Mouse (Mus musculus) ES-Bruce4 (cell line): ENCODE measurements at regions not wholly inside any gene's neighbourhood (a gene's known extent, or its start where the extent isn't known, plus 50 kb on each side); places are given as distances from the start of the nearest gene placed in this dataset.
A peak's percentile ranks its signal among the peaks of the same experiment; 100 is the strongest.

Experiments
- H3K27ac ChIP-seq: 2 replicates; pipeline ENCODE4 v1.5.1; 2012; ENCODE audit warnings: low read length, inconsistent platforms; ENCODE audit not compliant: insufficient read depth
- H3K27me3 ChIP-seq: 2 replicates; pipeline ENCODE4 v1.6.1; 2012; ENCODE audit warnings: mild to moderate bottlenecking, low read length, inconsistent platforms; ENCODE audit not compliant: control insufficient read depth, poor library complexity, insufficient read depth, severe bottlenecking
- H3K36me3 ChIP-seq: 2 replicates; pipeline ENCODE4 v1.6.1; 2012; ENCODE audit warnings: inconsistent platforms, mild to moderate bottlenecking, low read length, moderate library complexity; ENCODE audit not compliant: control insufficient read depth, poor library complexity, insufficient read depth, severe bottlenecking
- H3K4me1 ChIP-seq: one replicate; pipeline ENCODE4 v1.8.1; 2011; ENCODE audit warnings: low read length; ENCODE audit not compliant: control insufficient read depth, insufficient read depth
- H3K4me3 ChIP-seq: 2 replicates; pipeline ENCODE4 v1.5.1; 2011; ENCODE audit warnings: low read depth, mild to moderate bottlenecking, low read length
- H3K9ac ChIP-seq: 2 replicates; pipeline ENCODE4 v1.6.1; 2012; ENCODE audit warnings: low read depth, mild to moderate bottlenecking, inconsistent platforms; ENCODE audit not compliant: poor library complexity, severe bottlenecking
- H3K9me3 ChIP-seq: replicated peaks from 2 replicates; pipeline ENCODE4 v1.6.1; 2012; ENCODE audit warnings: mild to moderate bottlenecking, low read length, inconsistent platforms; ENCODE audit not compliant: control insufficient read depth, poor library complexity, insufficient read depth, severe bottlenecking
- CTCF ChIP-seq: IDR thresholded peaks from one replicate; pipeline ENCODE4 v1.8.1; 2011; ENCODE audit warnings: low read depth, low read length
- EP300 ChIP-seq: IDR thresholded peaks from 2 replicates; pipeline ENCODE4 v1.6.1; 2011; ENCODE audit warnings: low read depth, low read length; ENCODE audit not compliant: insufficient read depth
- POLR2A ChIP-seq: IDR thresholded peaks from one replicate; pipeline ENCODE4 v1.8.1; 2011; ENCODE audit warnings: low read length; ENCODE audit not compliant: insufficient read depth

DNA sequence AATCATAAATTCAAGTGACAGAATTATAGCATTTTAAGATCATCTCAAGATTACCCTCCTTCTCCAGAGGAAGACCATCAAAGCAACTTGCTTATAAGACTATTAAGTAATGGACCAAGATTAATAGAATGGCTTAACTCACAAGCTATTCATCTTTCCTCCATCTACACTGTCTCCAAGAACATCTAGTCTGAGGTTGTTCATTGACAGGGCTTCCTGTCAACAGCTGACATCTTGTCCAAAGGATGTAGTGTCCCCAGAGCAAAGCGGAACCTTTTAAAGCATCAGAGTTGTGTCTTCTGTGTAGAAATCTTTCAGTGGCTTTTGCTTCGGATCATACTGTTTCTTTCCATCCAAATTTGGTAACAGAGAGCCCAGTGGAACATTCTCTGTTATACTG, 362.2 kb downstream of the Arl4a start:
- no peak for TF ChIP-seq POLR2A
- no peak for TF ChIP-seq CTCF
- TF ChIP-seq EP300: no peak
- Histone ChIP-seq H3K9me3 (no peaks in the 10 kb centered on the region), H3K27ac (no peak overlapping the region), H3K36me3 (no peaks in the 10 kb centered on the region), H3K4me1 (no peaks in the 10 kb centered on the region), H3K4me3 (no peak overlapping the region), H3K9ac (no peak overlapping the region), H3K27me3 (no peaks in the 10 kb centered on the region)

DNA sequence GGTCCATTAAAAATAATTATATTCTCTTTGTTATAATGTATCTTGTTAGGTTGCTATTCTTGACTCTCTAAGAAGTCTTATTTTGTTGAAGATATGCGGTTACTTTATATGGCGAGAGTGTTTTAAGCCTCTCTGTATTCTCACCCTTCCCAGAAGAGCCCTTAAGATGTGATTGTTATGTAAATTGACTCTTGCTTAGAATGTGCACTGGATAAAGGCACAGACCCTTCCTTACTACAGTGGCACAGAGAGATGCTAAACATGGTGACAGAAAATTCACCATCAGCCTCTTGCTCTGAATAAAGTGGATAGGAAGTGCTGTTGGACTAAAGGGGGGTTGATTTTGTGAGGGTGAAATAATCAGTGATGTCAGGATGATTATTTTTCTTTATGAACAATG, 370.1 kb downstream of the Arl4a start:
- Histone ChIP-seq H3K27ac (no peak overlapping the region), H3K9me3 (no peaks in the 10 kb centered on the region), H3K4me1 (peaks cover 3% of the 10 kb centered on the region), H3K4me3 (no peak overlapping the region), H3K27me3 (no peaks in the 10 kb centered on the region), H3K9ac (no peak overlapping the region), H3K36me3 (no peaks in the 10 kb centered on the region)
- TF ChIP-seq POLR2A (no peak), EP300 (no peak), CTCF (no peak)

DNA sequence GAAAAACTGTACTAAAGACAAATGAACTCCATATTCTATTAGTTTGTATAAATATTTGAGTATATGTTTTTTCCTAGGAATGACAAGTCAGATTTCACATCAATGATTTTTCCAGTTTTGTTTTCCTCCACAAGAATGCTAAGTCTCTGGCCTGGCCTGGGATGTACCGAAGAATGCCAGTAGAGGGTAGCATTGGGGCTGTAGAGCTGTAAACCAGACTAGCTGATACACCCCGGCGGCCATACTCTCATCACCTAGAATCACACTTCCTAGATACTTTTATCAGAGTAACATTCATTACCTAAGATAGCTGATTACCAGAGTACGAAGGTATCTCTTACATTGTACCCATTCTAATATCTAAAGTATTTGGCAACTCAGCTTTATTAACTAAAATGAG, 372.4 kb downstream of the Arl4a start:
- Histone ChIP-seq H3K4me3 (no peak overlapping the region), H3K36me3 (no peaks in the 10 kb centered on the region), H3K9ac (no peak overlapping the region), H3K27ac (no peak overlapping the region), H3K27me3 (no peaks in the 10 kb centered on the region), H3K4me1 (peaks cover 3% of the 10 kb centered on the region), H3K9me3 (no peaks in the 10 kb centered on the region)
- TF ChIP-seq EP300 (no peak), CTCF (peak; percentile 56)

DNA sequence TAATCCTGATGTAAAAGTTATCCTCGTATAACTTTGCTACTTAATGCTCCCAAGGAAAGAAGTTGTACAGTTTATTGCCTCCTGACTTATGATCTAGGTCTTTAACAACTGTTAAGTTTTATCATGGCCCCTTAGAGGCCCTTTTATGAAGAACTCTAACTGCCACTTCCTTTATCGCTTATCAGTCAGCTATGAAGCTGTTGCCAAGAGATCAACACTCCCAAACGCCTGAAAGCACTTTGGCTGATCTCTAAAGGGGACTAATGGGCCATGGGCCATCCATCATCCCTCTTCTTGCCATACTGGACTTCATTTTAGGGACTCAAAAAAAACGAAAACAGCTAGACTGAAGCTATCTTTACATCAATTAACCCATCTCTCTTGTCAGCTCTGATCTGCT, 377.4 kb downstream of the Arl4a start:
- TF ChIP-seq EP300: no peak
- TF ChIP-seq POLR2A: no peak
- no peak for TF ChIP-seq CTCF
- Histone ChIP-seq H3K27ac (no peak overlapping the region), H3K4me3 (no peak overlapping the region), H3K36me3 (no peaks in the 10 kb centered on the region), H3K27me3 (no peaks in the 10 kb centered on the region), H3K9ac (no peak overlapping the region), H3K4me1 (no peaks in the 10 kb centered on the region), H3K9me3 (no peaks in the 10 kb centered on the region)

DNA sequence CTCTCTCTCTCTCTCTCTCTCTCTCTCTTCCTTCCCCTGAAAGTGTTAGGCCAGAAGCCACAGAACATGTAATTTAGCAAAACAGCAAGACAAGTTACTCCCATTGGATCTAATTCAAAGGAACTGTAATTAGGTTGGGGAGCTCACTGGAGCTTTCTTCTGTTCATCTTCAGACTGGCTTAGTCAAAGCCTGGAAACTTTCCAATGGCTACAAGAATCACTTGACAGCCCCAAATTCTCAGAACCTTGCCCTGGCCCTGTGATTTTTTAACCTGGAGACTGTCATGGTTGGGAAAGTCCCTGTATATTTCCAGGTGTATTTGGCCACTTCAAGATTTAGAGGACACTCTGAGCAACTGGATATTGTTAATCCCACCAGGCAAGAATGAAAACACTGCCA, 381.2 kb downstream of the Arl4a start:
- Histone ChIP-seq H3K9me3 (no peaks in the 10 kb centered on the region), H3K4me1 (no peaks in the 10 kb centered on the region), H3K36me3 (no peaks in the 10 kb centered on the region), H3K9ac (no peak overlapping the region), H3K27me3 (no peaks in the 10 kb centered on the region), H3K4me3 (no peak overlapping the region), H3K27ac (no peak overlapping the region)
- TF ChIP-seq CTCF (no peak), EP300 (no peak), POLR2A (no peak)

DNA sequence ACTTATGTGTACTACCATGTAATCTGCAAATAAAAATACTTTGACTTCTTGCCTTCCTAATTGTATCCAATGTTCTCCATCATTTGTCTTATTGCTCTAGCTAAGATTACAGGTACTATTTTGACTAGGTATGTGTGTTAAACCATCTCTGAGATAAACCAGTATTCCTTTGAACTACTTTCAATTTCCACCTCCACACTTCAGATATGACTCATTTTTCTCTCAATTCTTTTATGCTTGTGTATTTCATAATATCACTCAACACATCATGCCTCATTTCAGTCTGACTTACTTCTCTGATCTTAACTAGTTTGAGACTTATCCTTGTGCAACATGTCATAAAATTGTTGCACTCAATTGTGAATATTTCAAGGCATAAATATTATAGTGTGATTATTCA, 388.9 kb downstream of the Arl4a start:
- Histone ChIP-seq H3K36me3 (no peaks in the 10 kb centered on the region), H3K27me3 (no peaks in the 10 kb centered on the region), H3K9ac (no peak overlapping the region), H3K9me3 (no peaks in the 10 kb centered on the region), H3K4me3 (no peak overlapping the region), H3K27ac (no peak overlapping the region), H3K4me1 (no peaks in the 10 kb centered on the region)
- TF ChIP-seq CTCF: no peak
- no peak for TF ChIP-seq EP300
- no peak for TF ChIP-seq POLR2A
